Mouse (Mus musculus) neural tube, embryonic 13.5 days (tissue): ENCODE results near the gene Stk35. TPM values are rescaled to one million over a fixed set of nuclear protein-coding genes. Genes with fewer than 3 reads are reported as not detected.
"Not testable (repeated sequence)": the region's sequence is repeated elsewhere in the genome, so short reads cannot be mapped to it uniquely, and the experiment has no call there.

ENCODE experiments used
- ATAC-seq: fragments of 200-750 bp; cut with Nextera tagmentation; 2 replicates; pipeline ENCODE4 v1.8.0; 2017; ENCODE audit warnings: low read depth, mild to moderate bottlenecking, moderate TSS enrichment, moderate library complexity
- H3K27ac ChIP-seq: fragments of 300-500 bp; sonication (generic); replicated peaks from 2 replicates; pipeline ENCODE4 v1.5.1; 2015; ENCODE audit warnings: moderate library complexity, mild to moderate bottlenecking, inconsistent platforms
- H3K27me3 ChIP-seq: fragments of 300-500 bp; sonication (generic); 2 replicates; pipeline ENCODE4 v1.6.1; 2015; ENCODE audit warnings: mild to moderate bottlenecking, inconsistent platforms
- H3K36me3 ChIP-seq: fragments of 300-500 bp; sonication (generic); 2 replicates; pipeline ENCODE4 v1.6.1; 2015; ENCODE audit warnings: mild to moderate bottlenecking, inconsistent platforms
- H3K4me1 ChIP-seq: fragments of 300-500 bp; sonication (generic); replicated peaks from 2 replicates; pipeline ENCODE4 v1.6.1; 2015; ENCODE audit warnings: inconsistent platforms
- H3K4me2 ChIP-seq: fragments of 300-500 bp; sonication (generic); 2 replicates; pipeline ENCODE4 v1.6.1; 2015; ENCODE audit warnings: inconsistent platforms, mild to moderate bottlenecking, moderate library complexity
- H3K4me3 ChIP-seq: fragments of 300-500 bp; sonication (generic); 2 replicates; pipeline ENCODE4 v1.5.1; 2015; ENCODE audit warnings: mild to moderate bottlenecking, inconsistent platforms
- H3K9ac ChIP-seq: fragments of 300-500 bp; sonication (generic); 2 replicates; pipeline ENCODE4 v1.6.1; 2015; ENCODE audit warnings: moderate library complexity, mild to moderate bottlenecking, inconsistent platforms
- H3K9me3 ChIP-seq: fragments of 300-500 bp; sonication (generic); 2 replicates; pipeline ENCODE4 v1.6.1; 2016; ENCODE audit warnings: inconsistent platforms
- WGBS: fragments of 180-500 bp; shearing (Covaris S2); methylation state at CpG from one replicate; pipeline ENCODE4 v1.1.7; 2015; 5-methylcytosine and 5-hydroxymethylcytosine counted together
- polyA plus RNA-seq: library from polyadenylated mRNA; unstranded; fragments of >200 nt; fragmentation: Nextera tagmentation; extraction: Ambion mirVana; gene quantifications from 2 replicates; pipeline ENCODE4 v1.2.1, GENCODE M21; 2015

Stk35 gene
- polyA plus RNA-seq, 1 experiment from 2014 or later, result 7.5 TPM

GRCm38 (mm10) chr2:129836921-129837320, 36.6 kb downstream of the Stk35 start:
- WGBS, result 56% methylated on average over 1 of the region's 1 CpGs
- no peak overlapping the region for H3K27ac ChIP-seq
- ATAC-seq, result no peak
- H3K4me1 ChIP-seq, result no peaks in the 10 kb centered on the region
- 0 out of 2 replicates have a peak, but pooled peaks cover 2% of the 10 kb centered on the region for H3K36me3 ChIP-seq
- H3K27me3 ChIP-seq, result no peaks in the 10 kb centered on the region
- H3K9me3 ChIP-seq, result no peaks in the 10 kb centered on the region
- H3K9ac ChIP-seq, result no peak overlapping the region
- no peak overlapping the region for H3K4me2 ChIP-seq
- no peak overlapping the region for H3K4me3 ChIP-seq

- H3K9ac ChIP-seq, result no peak overlapping the region
- H3K4me3 ChIP-seq, result no peak overlapping the region
- no peaks in the 10 kb centered on the region for H3K36me3 ChIP-seq
- no peaks in the 10 kb centered on the region for H3K9me3 ChIP-seq
- 90% methylated on average over 1 of the region's 1 CpGs for WGBS
- no peak overlapping the region for H3K4me2 ChIP-seq
- no peak for ATAC-seq
- H3K27ac ChIP-seq, result no peak overlapping the region
- H3K27me3 ChIP-seq, result no peaks in the 10 kb centered on the region
- no peaks in the 10 kb centered on the region for H3K4me1 ChIP-seq
Observed at GRCm38 (mm10) chr2:129838321-129838720, 38.0 kb downstream of the Stk35 start.

DNA sequence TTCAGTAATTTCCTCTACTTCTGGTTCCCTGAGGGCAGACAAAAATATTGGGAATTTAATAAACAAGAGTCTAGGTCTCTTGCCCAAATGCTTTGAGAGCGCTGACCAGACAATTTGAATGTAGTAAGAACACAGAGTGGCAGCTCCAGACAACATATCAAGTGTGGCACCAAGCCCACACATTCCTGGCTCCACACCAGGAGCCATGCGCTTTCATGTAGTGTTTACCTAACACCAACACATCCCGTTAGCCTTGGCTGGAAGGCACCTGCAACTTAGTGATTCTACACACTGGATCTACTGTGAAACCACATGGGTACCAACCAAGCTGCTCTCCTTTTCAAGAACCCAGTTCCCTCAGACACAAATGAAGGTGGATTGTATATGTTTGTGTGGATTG, 45.5 kb downstream of the Stk35 start:
- H3K4me1 ChIP-seq, result no peaks in the 10 kb centered on the region
- 88% methylated on average over 3 of the region's 3 CpGs for WGBS
- H3K4me3 ChIP-seq, result no peak overlapping the region
- H3K27ac ChIP-seq, result no peak overlapping the region
- no peak overlapping the region for H3K4me2 ChIP-seq
- no peak for ATAC-seq
- no peaks in the 10 kb centered on the region for H3K9me3 ChIP-seq
- no peaks in the 10 kb centered on the region for H3K27me3 ChIP-seq
- H3K9ac ChIP-seq, result no peak overlapping the region
- no peaks in the 10 kb centered on the region for H3K36me3 ChIP-seq

DNA sequence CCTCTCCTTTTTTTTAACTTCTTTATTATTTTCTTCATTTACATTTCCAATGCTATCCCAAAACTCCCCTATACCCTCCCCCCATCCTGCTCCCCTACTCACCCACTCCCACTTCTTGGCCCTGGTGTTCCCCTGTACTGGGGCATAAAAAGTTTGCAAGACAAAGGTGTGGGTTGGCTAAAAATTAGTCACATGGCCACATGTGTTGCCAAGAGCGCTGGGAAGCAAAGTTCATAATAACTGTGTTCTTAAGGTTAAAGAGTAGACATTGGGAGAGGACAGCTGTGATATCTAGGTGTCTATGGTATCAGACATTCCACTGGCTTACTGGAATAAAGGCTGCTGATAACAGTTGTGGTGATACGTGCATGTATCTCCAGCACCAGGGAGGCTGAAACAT, 46.2 kb downstream of the Stk35 start:
- WGBS, result 95% methylated on average over 2 of the region's 2 CpGs
- Histone ChIP-seq H3K4me1 (no peaks in the 10 kb centered on the region), H3K27me3 (no peaks in the 10 kb centered on the region)

GRCm38 (mm10) chr2:129849078-129849477, 48.8 kb downstream of the Stk35 start:
- not testable (repeated sequence) for H3K27me3 ChIP-seq, H3K27ac ChIP-seq, ATAC-seq, H3K4me3 ChIP-seq, H3K36me3 ChIP-seq, H3K4me2 ChIP-seq, H3K4me1 ChIP-seq, H3K9ac ChIP-seq, H3K9me3 ChIP-seq
- 89% methylated on average over 3 of the region's 3 CpGs for WGBS

More for the DNA sequence above, 46.2 kb downstream of the Stk35 start:
- Histone ChIP-seq H3K9me3 (no peaks in the 10 kb centered on the region), H3K4me3 (no peak overlapping the region), H3K9ac (no peak overlapping the region), H3K4me2 (no peak overlapping the region), H3K36me3 (no peaks in the 10 kb centered on the region), H3K27ac (no peak overlapping the region)
- no peak for ATAC-seq

- no peak overlapping the region for H3K4me3 ChIP-seq
- H3K9me3 ChIP-seq, result no peaks in the 10 kb centered on the region
- no peak for ATAC-seq
- no peaks in the 10 kb centered on the region for H3K4me1 ChIP-seq
- no peak overlapping the region for H3K27ac ChIP-seq
- no peaks in the 10 kb centered on the region for H3K27me3 ChIP-seq
- WGBS, result 84% methylated on average over 4 of the region's 4 CpGs
- no peak overlapping the region for H3K9ac ChIP-seq
- no peaks in the 10 kb centered on the region for H3K36me3 ChIP-seq
- no peak overlapping the region for H3K4me2 ChIP-seq
Observed at GRCm38 (mm10) chr2:129851512-129851911, 51.2 kb downstream of the Stk35 start.

GRCm38 (mm10) chr2:129863256-129863655, 62.9 kb downstream of the Stk35 start:
- ATAC-seq, result no peak
- no peaks in the 10 kb centered on the region for H3K9me3 ChIP-seq
- WGBS, result 86% methylated on average over 5 of the region's 5 CpGs
- H3K9ac ChIP-seq, result no peak overlapping the region
- H3K36me3 ChIP-seq, result no peaks in the 10 kb centered on the region
- no peaks in the 10 kb centered on the region for H3K4me1 ChIP-seq
- no peaks in the 10 kb centered on the region for H3K27me3 ChIP-seq
- H3K4me2 ChIP-seq, result no peak overlapping the region
- no peak overlapping the region for H3K27ac ChIP-seq
- no peak overlapping the region for H3K4me3 ChIP-seq

- no peaks in the 10 kb centered on the region for H3K9me3 ChIP-seq
- no peak overlapping the region for H3K9ac ChIP-seq
- H3K4me2 ChIP-seq, result no peak overlapping the region
- no peak overlapping the region for H3K4me3 ChIP-seq
- no peaks in the 10 kb centered on the region for H3K4me1 ChIP-seq
- H3K36me3 ChIP-seq, result no peaks in the 10 kb centered on the region
- no peak overlapping the region for H3K27ac ChIP-seq
- 71% methylated on average over 3 of the region's 3 CpGs for WGBS
- H3K27me3 ChIP-seq, result no peaks in the 10 kb centered on the region
- no peak for ATAC-seq
Observed at GRCm38 (mm10) chr2:129864958-129865357, 64.6 kb downstream of the Stk35 start.

- Histone ChIP-seq H3K9ac (no peak overlapping the region), H3K4me3 (no peak overlapping the region), H3K27me3 (no peaks in the 10 kb centered on the region), H3K9me3 (no peaks in the 10 kb centered on the region), H3K4me2 (no peak overlapping the region), H3K4me1 (no peaks in the 10 kb centered on the region), H3K36me3 (no peaks in the 10 kb centered on the region), H3K27ac (no peak overlapping the region)
- WGBS, result 90% methylated on average over 5 of the region's 5 CpGs
- no peak for ATAC-seq
Observed at GRCm38 (mm10) chr2:129869151-129869550, 68.8 kb downstream of the Stk35 start.

DNA sequence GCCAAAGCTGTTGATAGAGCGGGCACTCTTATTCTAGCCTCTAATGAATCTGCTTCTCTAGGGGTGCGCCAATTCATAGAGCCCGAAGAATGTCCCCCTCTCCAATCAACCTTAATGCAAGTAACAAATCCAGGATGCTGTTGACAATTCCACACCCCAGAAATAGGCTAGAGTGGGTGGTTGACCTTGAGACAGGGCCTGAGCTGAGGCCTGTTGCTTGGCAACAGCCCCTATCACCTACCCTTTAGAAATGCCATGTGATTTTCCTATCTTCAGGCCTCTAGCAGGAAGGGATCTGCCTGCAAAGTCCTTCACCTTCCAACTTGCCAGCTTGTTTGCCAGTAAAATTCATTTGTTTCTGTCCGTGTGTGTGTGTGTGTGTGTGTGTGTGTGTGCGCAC, 70.9 kb downstream of the Stk35 start:
- H3K36me3 ChIP-seq, result no peaks in the 10 kb centered on the region
- H3K27ac ChIP-seq, result no peak overlapping the region
- ATAC-seq, result no peak
- H3K4me2 ChIP-seq, result no peak overlapping the region
- no peaks in the 10 kb centered on the region for H3K4me1 ChIP-seq
- WGBS, result 96% methylated on average over 5 of the region's 5 CpGs
- H3K9me3 ChIP-seq, result no peaks in the 10 kb centered on the region
- no peaks in the 10 kb centered on the region for H3K27me3 ChIP-seq
- H3K9ac ChIP-seq, result no peak overlapping the region
- H3K4me3 ChIP-seq, result no peak overlapping the region

DNA sequence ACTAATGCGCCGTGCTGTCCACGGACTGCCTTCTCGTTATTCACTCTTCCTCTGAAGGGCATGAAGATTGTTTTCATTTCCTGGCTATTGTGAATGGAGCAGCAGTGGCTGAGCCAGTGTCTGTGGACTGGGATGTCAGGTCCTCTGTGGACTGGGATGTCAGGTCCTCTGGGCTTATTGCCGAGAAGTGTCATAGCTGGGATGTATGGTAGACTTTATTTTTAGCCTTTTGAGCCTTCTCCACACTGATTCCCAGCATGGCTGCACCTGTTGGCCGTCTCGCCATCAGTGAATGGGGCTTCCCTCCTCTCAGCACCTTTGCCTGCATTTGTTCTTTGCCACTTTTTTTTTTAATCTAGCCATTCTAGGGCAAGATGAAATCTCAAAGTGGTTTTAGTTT, 71.8 kb downstream of the Stk35 start:
- Histone ChIP-seq H3K36me3 (no peaks in the 10 kb centered on the region), H3K4me2 (no peak overlapping the region), H3K4me1 (no peaks in the 10 kb centered on the region), H3K27me3 (no peaks in the 10 kb centered on the region), H3K4me3 (no peak overlapping the region), H3K9me3 (no peaks in the 10 kb centered on the region), H3K9ac (no peak overlapping the region), H3K27ac (no peak overlapping the region)
- WGBS, result 74% methylated on average over 7 of the region's 7 CpGs
- no peak for ATAC-seq

DNA sequence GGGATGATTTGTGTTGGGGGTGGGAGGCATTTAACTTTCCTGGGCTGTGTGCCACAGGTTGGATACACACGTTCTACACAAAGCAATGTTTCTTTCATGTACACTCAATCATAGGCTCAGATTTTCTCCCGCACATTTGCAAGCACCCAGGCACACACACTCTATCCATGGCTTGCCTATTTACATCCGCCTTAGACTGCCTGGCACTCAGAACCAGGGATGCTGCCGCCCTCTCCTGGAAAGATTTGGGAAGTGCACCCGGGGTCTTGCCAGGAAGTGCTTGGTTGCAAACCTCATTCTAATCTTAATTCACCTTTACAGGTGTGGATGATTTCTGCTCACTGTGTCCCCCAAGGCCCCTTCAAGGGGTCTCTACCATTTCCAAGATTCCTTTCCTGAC, 73.2 kb downstream of the Stk35 start:
- Histone ChIP-seq H3K4me2 (no peak overlapping the region), H3K27me3 (no peaks in the 10 kb centered on the region), H3K4me1 (no peaks in the 10 kb centered on the region), H3K4me3 (no peak overlapping the region), H3K9me3 (no peaks in the 10 kb centered on the region), H3K9ac (no peak overlapping the region), H3K27ac (no peak overlapping the region), H3K36me3 (no peaks in the 10 kb centered on the region)
- peak; percentile 87 for ATAC-seq
- WGBS, result 8% methylated on average over 5 of the region's 5 CpGs

GRCm38 (mm10) chr2:129874084-129874483, 73.8 kb downstream of the Stk35 start:
- no peak overlapping the region for H3K9ac ChIP-seq
- WGBS, result 51% methylated on average over 9 of the region's 9 CpGs
- no peaks in the 10 kb centered on the region for H3K4me1 ChIP-seq
- H3K4me2 ChIP-seq, result no peak overlapping the region
- no peaks in the 10 kb centered on the region for H3K9me3 ChIP-seq
- no peaks in the 10 kb centered on the region for H3K36me3 ChIP-seq
- H3K27me3 ChIP-seq, result no peaks in the 10 kb centered on the region
- H3K4me3 ChIP-seq, result no peak overlapping the region
- ATAC-seq, result no peak
- H3K27ac ChIP-seq, result no peak overlapping the region
